Mouse (Mus musculus) limb, embryonic 11.5 days (tissue): Measurements from ENCODE around the gene Vmn1r17. TPM values are rescaled to one million over a fixed set of nuclear protein-coding genes. Genes with fewer than 3 reads are reported as not detected.

Experiments used
- polyA plus RNA-seq: library from polyadenylated mRNA; unstranded; fragments of >200 nt; fragmentation: Nextera tagmentation; extraction: Ambion mirVana; gene quantifications from 2 replicates; pipeline ENCODE4 v1.2.1, GENCODE M21; 2014

Vmn1r17 gene
- polyA plus RNA-seq, 1 experiment from 2014 or later: not detected

Other genes with a start within 250 kb of the Vmn1r17 start
- gene Vmn1r11, start 230.3 kb downstream of the Vmn1r17 start, polyA plus RNA-seq: not detected in 2 replicates
- not detected in 2 replicates for gene Vmn1r12, start 206.8 kb downstream of the Vmn1r17 start, polyA plus RNA-seq
- gene Vmn1r13, start 160.4 kb downstream of the Vmn1r17 start, polyA plus RNA-seq: not detected in 2 replicates
- gene Vmn1r14, start 132.0 kb downstream of the Vmn1r17 start, polyA plus RNA-seq: not detected in 2 replicates
- not detected in 2 replicates for gene Vmn1r15, start 105.8 kb downstream of the Vmn1r17 start, polyA plus RNA-seq
- not detected in 2 replicates for gene Vmn1r16, start 34.2 kb downstream of the Vmn1r17 start, polyA plus RNA-seq
- gene Vmn1r18, start 32.1 kb upstream of the Vmn1r17 start, polyA plus RNA-seq: not detected in 2 replicates
- gene Vmn1r19, start 40.1 kb upstream of the Vmn1r17 start, polyA plus RNA-seq: not detected in 2 replicates
- gene Vmn1r20, start 65.2 kb upstream of the Vmn1r17 start, polyA plus RNA-seq: not detected in 2 replicates
- gene Ppm1k, start 171.7 kb upstream of the Vmn1r17 start, polyA plus RNA-seq: 5.0 and 5.8 TPM in 2 replicates
- gene Herc6, start 217.3 kb upstream of the Vmn1r17 start, polyA plus RNA-seq: 1.6 and 2.1 TPM in 2 replicates